Mouse (Mus musculus) kidney, adult 2 months (tissue): ENCODE data around the gene Knl1.

ENCODE experiments used
- CTCF ChIP-seq: fragments of 200-500 bp; conservative IDR thresholded peaks from 2 replicates; pipeline ENCODE4 v1.5.1; 2011; ENCODE audit warnings: low read depth, mild to moderate bottlenecking, control low read depth, low read length, moderate library complexity, mixed read lengths; ENCODE audit not compliant: insufficient read depth, insufficient read length
- POLR2A ChIP-seq: fragments of 200-500 bp; IDR thresholded peaks from one replicate; pipeline ENCODE4 v1.6.1; 2011; ENCODE audit warnings: low read depth, low read length, control low read depth

DNA sequence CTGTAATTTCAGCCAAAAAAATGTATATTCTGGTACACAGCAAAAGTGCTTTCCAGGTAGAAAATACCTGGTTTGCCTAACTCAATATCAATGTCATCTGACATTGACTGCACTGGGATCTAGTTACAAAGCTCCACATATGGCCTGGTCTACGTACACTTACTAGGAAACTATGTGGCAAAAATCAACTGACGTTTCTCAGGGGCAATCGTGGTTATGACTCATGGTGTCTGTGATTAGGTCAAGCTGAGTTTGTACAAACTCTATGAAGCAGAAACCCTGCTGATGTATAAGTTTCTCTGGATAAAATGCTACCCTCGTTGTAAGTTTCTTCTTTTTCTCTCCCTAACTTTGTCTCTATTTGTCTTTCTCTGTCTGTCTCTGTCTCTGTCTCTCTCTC lies 14.7 kb upstream of the Knl1 start:
- TF ChIP-seq CTCF: no peak
- no peak for TF ChIP-seq POLR2A
